Mouse (Mus musculus) layer of hippocampus, adult 2 months (tissue): ENCODE data around the gene Setx. TPM values are rescaled to one million over a fixed set of nuclear protein-coding genes. Genes with fewer than 3 reads are reported as not detected.
"Not testable (repeated sequence)": the region's sequence is repeated elsewhere in the genome, so short reads cannot be mapped to it uniquely, and the experiment has no call there.

Experiments
- DNase-seq, 2 experiments: peaks; one replicate each; pipeline ENCODE4 v3.0.0; 2022; ENCODE audit warnings: low spot score in 2 of 2
- H3K27ac ChIP-seq: fragments of 200-600 bp; 2 replicates; pipeline ENCODE4 v1.8.1; 2022
- H3K4me3 ChIP-seq: fragments of 200-600 bp; 2 replicates; pipeline ENCODE4 v1.8.1; 2022; ENCODE audit warnings: mild to moderate bottlenecking
- CTCF ChIP-seq: fragments of 200-600 bp; conservative IDR thresholded peaks from 2 replicates; pipeline ENCODE4 v1.8.1; 2022; ENCODE audit warnings: antibody characterized with exemption, mild to moderate bottlenecking, moderate library complexity
- long read RNA-seq, 2 experiments: library from polyadenylated mRNA; stranded (forward); transcript quantifications; one replicate each; pipeline ENCODE4 v2.0.0; 2021; ENCODE audit warnings: borderline mapping rate in 2 of 2
- total RNA-seq, 2 experiments: library from RNA; stranded (reverse); gene quantifications; 2 replicates each; pipeline ENCODE4 v1.2.3; 2021

Setx gene
- total RNA-seq, result 10 to 100 TPM; 44.9 to 47.8 TPM
- long read RNA-seq, experiment 1, partial matches to known transcripts, result 2 of 3 reads
- long read RNA-seq, experiment 1, other reads (novel, unspliced or antisense), result 1 of 3 reads
- long read RNA-seq, experiment 2, partial matches to known transcripts, result 1 of 10 reads
- long read RNA-seq, experiment 2, other reads (novel, unspliced or antisense), result 9 of 10 reads

GRCm38 (mm10) chr2:29123907-29124569 lies at the start of gene Setx:
TSS of gene Setx (plus strand) at chr2:29124181.
- H3K27ac ChIP-seq, result peak within 1 kb of the TSS; percentile 98
- TF ChIP-seq CTCF, result no peak
- no peak for DNase-seq
- peak within 1 kb of the TSS; percentile 87 for H3K4me3 ChIP-seq

GRCm38 (mm10) chr2:29074676-29075075 lies 49.3 kb upstream of the Setx start:
- Histone ChIP-seq H3K4me3 (no peak overlapping the region), H3K27ac (no peak overlapping the region)
- TF ChIP-seq CTCF, result no peak
- DNase-seq, result no peak

- no peak overlapping the region for H3K4me3 ChIP-seq
- H3K27ac ChIP-seq, result no peak overlapping the region
- DNase-seq, result no peak
- no peak for TF ChIP-seq CTCF
Observed at GRCm38 (mm10) chr2:29075331-29076070, 48.5 kb upstream of the Setx start.

GRCm38 (mm10) chr2:29076226-29076625 lies 47.8 kb upstream of the Setx start:
- TF ChIP-seq CTCF, result no peak
- no peak for DNase-seq

GRCm38 (mm10) chr2:29081965-29082364 lies 42.0 kb upstream of the Setx start:
- Histone ChIP-seq H3K27ac (peak overlapping the region; percentile 46; the same call in 1 of the 2 replicates), H3K4me3 (no peak overlapping the region)
- peak in 1 of 2 experiments; percentile 17 for DNase-seq
- peak; percentile 40 for TF ChIP-seq CTCF

More at GRCm38 (mm10) chr2:29076226-29076625, 47.8 kb upstream of the Setx start:
- Histone ChIP-seq H3K4me3 (no peak overlapping the region), H3K27ac (no peak overlapping the region)

- no peak overlapping the region for H3K4me3 ChIP-seq
- DNase-seq, result no peak
- TF ChIP-seq CTCF, result no peak
- no peak overlapping the region for H3K27ac ChIP-seq
Observed at GRCm38 (mm10) chr2:29086026-29086425, 38.0 kb upstream of the Setx start.

- H3K4me3 ChIP-seq, DNase-seq, H3K27ac ChIP-seq: not testable (repeated sequence)
Observed at GRCm38 (mm10) chr2:29089276-29089675, 34.7 kb upstream of the Setx start.

GRCm38 (mm10) chr2:29095674-29096073 lies 28.3 kb upstream of the Setx start:
- TF ChIP-seq CTCF, result no peak
- no peak for DNase-seq
- Histone ChIP-seq H3K27ac (no peak overlapping the region), H3K4me3 (no peak overlapping the region)

- no peak for TF ChIP-seq CTCF
- Histone ChIP-seq H3K27ac (no peak overlapping the region), H3K4me3 (no peak overlapping the region)
- no peak for DNase-seq
Observed at GRCm38 (mm10) chr2:29096751-29097150, 27.2 kb upstream of the Setx start.

- H3K4me3 ChIP-seq, result no peak overlapping the region
- no peak for TF ChIP-seq CTCF
- no peak overlapping the region for H3K27ac ChIP-seq
- no peak for DNase-seq
Observed at GRCm38 (mm10) chr2:29097465-29097864, 26.5 kb upstream of the Setx start.

- DNase-seq, H3K27ac ChIP-seq: not testable (repeated sequence)
Observed at GRCm38 (mm10) chr2:29097955-29098354, 26.0 kb upstream of the Setx start.

GRCm38 (mm10) chr2:29098786-29099185 lies 25.2 kb upstream of the Setx start:
- Histone ChIP-seq H3K27ac (no peak overlapping the region), H3K4me3 (no peak overlapping the region)
- TF ChIP-seq CTCF, result no peak
- DNase-seq, result no peak

More at GRCm38 (mm10) chr2:29097955-29098354, 26.0 kb upstream of the Setx start:
- not testable (repeated sequence) for H3K4me3 ChIP-seq

- no peak overlapping the region for H3K27ac ChIP-seq
- no peak overlapping the region for H3K4me3 ChIP-seq
- no peak for DNase-seq
- no peak for TF ChIP-seq CTCF
Observed at GRCm38 (mm10) chr2:29099646-29100045, 24.3 kb upstream of the Setx start.
